Mouse (Mus musculus): Measurements from ENCODE around the gene Ccdc32. TPM values are rescaled to one million over a fixed set of nuclear protein-coding genes. Genes with fewer than 3 reads are reported as not detected.

The Ccdc32 gene
- 5.8 and 7.5 TPM in 2 replicates for polyA plus RNA-seq (2012; rRNA removed)

- DNase-seq = peak; percentile 97
- WGBS = under 1% methylated on average over 28 of the region's 28 CpGs
- TF ChIP-seq CTCF (IDR thresholded peaks at IDR 0.05; ENCODE audit: insufficient read depth, low read length) (no peak), POLR2A (IDR thresholded peaks at IDR 0.05; ENCODE audit: borderline replicate concordance, extremely low read depth, low read depth, low read length) (peak; percentile 57; the same call in 1 of the 2 replicates)
- H3K4me3 ChIP-seq (replicated peaks; ENCODE audit: extremely low read depth, low read depth, low read length) = peak within 1 kb of the TSS; percentile 97
- H3K4me1 ChIP-seq (ENCODE audit: control insufficient read depth, insufficient read depth, low read length) = peaks cover 7% of the 10 kb centered on the region
These were observed at the start of gene Ccdc32 for GRCm38 (mm10) chr2:119028941-119029551. TSS of gene Ccdc32 (minus strand) at chr2:119029393.

DNA sequence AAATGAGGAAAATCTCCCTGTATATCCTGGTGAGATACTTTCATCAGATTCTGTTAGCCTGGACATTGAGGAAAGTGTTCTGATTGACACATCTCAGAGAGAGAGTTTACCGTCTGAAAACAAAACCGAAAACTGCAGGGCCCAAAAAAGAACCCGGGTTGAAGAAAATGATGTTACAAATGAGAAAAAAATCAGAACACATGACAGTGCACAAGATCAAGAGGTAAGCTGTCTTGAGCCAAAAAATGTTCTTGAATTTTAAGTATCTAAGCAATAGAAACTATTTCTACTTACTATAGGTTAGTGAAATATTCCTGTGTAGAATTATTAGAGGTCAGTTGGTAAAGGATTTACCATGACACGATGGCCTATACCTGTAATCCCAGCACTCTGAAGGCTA is 43.2 kb upstream of the Ccdc32 start:
- TF ChIP-seq POLR2A (IDR thresholded peaks at IDR 0.05; ENCODE audit: borderline replicate concordance, extremely low read depth, low read depth, low read length) = no peak
- TF ChIP-seq CTCF (IDR thresholded peaks at IDR 0.05; ENCODE audit: insufficient read depth, low read length) = no peak
- H3K4me3 ChIP-seq (replicated peaks; ENCODE audit: extremely low read depth, low read depth, low read length) = no peak overlapping the region
- DNase-seq = no peak
- H3K4me1 ChIP-seq (ENCODE audit: control insufficient read depth, insufficient read depth, low read length) = no peaks in the 10 kb centered on the region
- 93% methylated on average over 4 of the region's 4 CpGs for WGBS

DNA sequence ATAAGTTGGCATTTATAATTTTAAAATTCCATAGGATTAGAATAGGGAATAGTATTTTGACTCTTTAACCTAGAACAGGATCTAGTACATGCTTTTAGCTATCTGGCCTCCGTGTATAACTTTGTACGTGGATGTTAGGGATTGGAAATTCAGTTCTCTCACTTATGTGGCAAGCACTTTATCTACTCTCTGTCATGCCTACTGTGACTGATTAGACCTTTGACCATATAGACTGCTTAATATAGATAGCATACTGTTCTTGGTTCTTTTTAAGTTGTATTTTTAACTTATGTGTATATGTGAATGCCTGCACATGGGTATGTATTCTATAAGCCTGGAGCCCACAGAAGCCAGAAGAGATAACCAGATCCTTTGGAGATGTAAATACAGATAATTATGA is 30.9 kb upstream of the Ccdc32 start:
- no peak for DNase-seq
- WGBS = 94% methylated on average over 2 of the region's 2 CpGs
- Histone ChIP-seq H3K4me3 (replicated peaks; ENCODE audit: extremely low read depth, low read depth, low read length) (no peak overlapping the region), H3K4me1 (ENCODE audit: control insufficient read depth, insufficient read depth, low read length) (no peaks in the 10 kb centered on the region)
- TF ChIP-seq POLR2A (IDR thresholded peaks at IDR 0.05; ENCODE audit: borderline replicate concordance, extremely low read depth, low read depth, low read length) (no peak), CTCF (IDR thresholded peaks at IDR 0.05; ENCODE audit: insufficient read depth, low read length) (no peak)

- H3K4me3 ChIP-seq (replicated peaks; ENCODE audit: extremely low read depth, low read depth, low read length) = no peak overlapping the region
- H3K4me1 ChIP-seq (ENCODE audit: control insufficient read depth, insufficient read depth, low read length) = no peaks in the 10 kb centered on the region
- DNase-seq = no peak
- TF ChIP-seq CTCF (IDR thresholded peaks at IDR 0.05; ENCODE audit: insufficient read depth, low read length) = no peak
- TF ChIP-seq POLR2A (IDR thresholded peaks at IDR 0.05; ENCODE audit: borderline replicate concordance, extremely low read depth, low read depth, low read length) = no peak
- WGBS = 74% methylated on average over 4 of the region's 4 CpGs
These were observed 21.0 kb upstream of the Ccdc32 start for GRCm38 (mm10) chr2:119050132-119050650.

DNA sequence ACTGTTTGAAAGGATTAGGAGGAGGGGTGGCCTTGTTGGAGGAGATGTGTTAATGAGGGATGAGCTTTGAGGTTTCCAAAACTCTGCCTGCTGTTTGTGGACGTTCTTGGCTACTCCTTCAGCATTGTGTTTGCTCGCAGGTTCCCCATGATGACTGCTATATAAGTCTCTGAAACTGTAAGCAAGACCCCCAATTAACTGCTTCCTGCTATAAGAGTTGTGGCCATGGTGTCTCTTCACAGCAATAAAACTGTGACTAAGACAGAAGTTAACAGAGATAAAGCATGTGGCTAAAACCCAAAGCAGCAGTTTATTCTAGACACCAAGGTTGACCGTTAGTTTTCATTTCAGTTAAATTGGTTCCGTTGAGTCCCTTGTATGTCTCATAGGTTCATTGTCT is 18.7 kb upstream of the Ccdc32 start:
- no peak overlapping the region for H3K4me3 ChIP-seq (replicated peaks; ENCODE audit: extremely low read depth, low read depth, low read length)
- no peak for DNase-seq
- WGBS = 21% methylated on average over 4 of the region's 4 CpGs
- no peak for TF ChIP-seq POLR2A (IDR thresholded peaks at IDR 0.05; ENCODE audit: borderline replicate concordance, extremely low read depth, low read depth, low read length)
- no peak for TF ChIP-seq CTCF (IDR thresholded peaks at IDR 0.05; ENCODE audit: insufficient read depth, low read length)
- no peaks in the 10 kb centered on the region for H3K4me1 ChIP-seq (ENCODE audit: control insufficient read depth, insufficient read depth, low read length)

DNA sequence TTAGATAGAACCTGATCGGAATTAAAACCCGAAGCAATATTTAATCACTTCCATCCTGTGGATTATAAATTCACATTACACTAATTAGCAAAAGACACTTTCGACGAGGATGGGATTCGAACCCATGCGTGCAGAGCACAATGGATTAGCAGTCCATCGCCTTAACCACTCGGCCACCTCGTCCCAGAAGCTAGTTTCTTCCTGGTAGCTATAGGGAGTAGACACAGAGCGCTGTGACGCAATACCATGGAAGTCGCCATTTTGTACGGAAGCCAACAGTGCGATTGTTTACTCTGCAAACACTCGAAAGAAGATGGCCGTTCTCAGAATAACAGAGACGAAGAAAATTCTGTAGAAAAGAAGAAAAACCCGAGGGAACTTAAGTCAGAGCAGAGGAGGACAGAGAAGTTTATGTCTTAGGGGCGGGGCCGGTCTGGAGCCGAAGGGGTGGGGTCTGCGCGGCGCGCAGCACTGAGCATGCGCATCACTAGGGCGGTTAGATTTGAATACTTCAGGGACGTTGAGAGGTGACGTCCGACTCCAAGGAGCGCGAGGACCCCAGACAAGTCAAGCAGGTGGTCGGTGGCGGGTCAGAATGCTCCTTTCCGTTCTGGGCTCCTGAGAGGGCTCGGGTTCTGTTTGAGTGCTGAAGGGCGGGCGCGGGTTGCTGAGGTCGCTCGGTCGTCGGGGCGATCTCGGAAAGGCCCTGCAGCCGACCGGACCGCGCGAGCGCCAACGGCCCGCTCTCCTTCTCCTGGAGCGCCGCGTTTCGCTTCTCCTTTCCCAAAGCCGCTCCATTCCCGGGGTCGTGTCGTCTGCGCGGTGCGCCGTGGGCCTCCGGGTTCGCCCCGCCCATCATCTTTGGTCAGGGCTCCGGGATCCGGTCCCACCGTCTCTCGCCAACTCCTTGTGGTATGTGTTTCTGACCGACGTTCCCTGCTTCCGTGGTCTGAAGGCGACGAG is 17.7 kb upstream of the Ccdc32 start, which contains the start of gene Knl1:
Gene Knl1 (plus strand): TSS at position 471 of the 963 bp plus-strand sequence.
- H3K4me3 ChIP-seq (replicated peaks; ENCODE audit: extremely low read depth, low read depth, low read length) = peak within 1 kb of the TSS; percentile 99
- DNase-seq = peak; percentile 97
- WGBS = under 1% methylated on average over 76 of the region's 77 CpGs
- H3K4me1 ChIP-seq (ENCODE audit: control insufficient read depth, insufficient read depth, low read length) = no peaks in the 10 kb centered on the region
- TF ChIP-seq POLR2A (IDR thresholded peaks at IDR 0.05; ENCODE audit: borderline replicate concordance, extremely low read depth, low read depth, low read length) (peak; percentile 44; the same call in 1 of the 2 replicates), CTCF (IDR thresholded peaks at IDR 0.05; ENCODE audit: insufficient read depth, low read length) (no peak)

- H3K4me1 ChIP-seq (ENCODE audit: control insufficient read depth, insufficient read depth, low read length) = no peaks in the 10 kb centered on the region
- no peak overlapping the region for H3K4me3 ChIP-seq (replicated peaks; ENCODE audit: extremely low read depth, low read depth, low read length)
- 80% methylated on average over 2 of the region's 2 CpGs for WGBS
- DNase-seq = no peak
- TF ChIP-seq CTCF (IDR thresholded peaks at IDR 0.05; ENCODE audit: insufficient read depth, low read length) (no peak), POLR2A (IDR thresholded peaks at IDR 0.05; ENCODE audit: borderline replicate concordance, extremely low read depth, low read depth, low read length) (no peak)
These were observed 16.0 kb upstream of the Ccdc32 start for GRCm38 (mm10) chr2:119045163-119045562.

DNA sequence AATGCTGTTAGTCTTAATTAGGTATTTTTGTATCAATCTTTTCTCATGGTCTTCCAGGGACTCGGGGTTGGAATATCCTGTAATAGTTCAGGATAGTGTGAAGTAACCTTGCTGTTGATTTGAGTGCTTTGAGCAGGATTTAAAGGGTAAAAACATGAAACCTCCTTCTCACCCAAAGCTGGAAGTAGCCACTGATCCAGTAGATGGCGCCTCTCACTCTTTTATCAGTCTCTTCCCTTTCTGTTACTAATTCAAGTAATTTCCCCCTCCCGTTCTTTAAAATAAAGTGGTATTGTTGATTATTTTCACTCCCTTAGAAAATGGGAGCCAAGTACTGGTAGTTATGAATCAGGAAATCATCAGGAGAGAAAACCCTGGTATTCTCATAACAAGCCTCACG is 11.7 kb upstream of the Ccdc32 start:
- no peak for DNase-seq
- WGBS = 37% methylated on average over 4 of the region's 4 CpGs
- H3K4me1 ChIP-seq (ENCODE audit: control insufficient read depth, insufficient read depth, low read length) = no peaks in the 10 kb centered on the region
- H3K4me3 ChIP-seq (replicated peaks; ENCODE audit: extremely low read depth, low read depth, low read length) = no peak overlapping the region
- TF ChIP-seq POLR2A (IDR thresholded peaks at IDR 0.05; ENCODE audit: borderline replicate concordance, extremely low read depth, low read depth, low read length) (no peak), CTCF (IDR thresholded peaks at IDR 0.05; ENCODE audit: insufficient read depth, low read length) (no peak)

GRCm38 (mm10) chr2:119035397-119035745 is 6.2 kb upstream of the Ccdc32 start:
- Histone ChIP-seq H3K4me3 (replicated peaks; ENCODE audit: extremely low read depth, low read depth, low read length) (peak overlapping the region; percentile 91), H3K4me1 (ENCODE audit: control insufficient read depth, insufficient read depth, low read length) (0 out of 2 replicates have a peak, but pooled peaks cover 2% of the 10 kb centered on the region)
- TF ChIP-seq CTCF (IDR thresholded peaks at IDR 0.05; ENCODE audit: insufficient read depth, low read length) (no peak), POLR2A (IDR thresholded peaks at IDR 0.05; ENCODE audit: borderline replicate concordance, extremely low read depth, low read depth, low read length) (no peak)
- WGBS = 14% methylated on average over 7 of the region's 7 CpGs
- no peak for DNase-seq

Measured in lung, adult 2 months (tissue).